Mouse (Mus musculus) liver, embryonic 14.5 days (tissue): ENCODE results near the gene Cops7b. TPM values are rescaled to one million over a fixed set of nuclear protein-coding genes. Genes with fewer than 3 reads are reported as not detected.

Experiments used
- ATAC-seq: fragments of 200-750 bp; cut with Nextera tagmentation; 2 replicates; pipeline ENCODE4 v1.8.0; 2017; ENCODE audit warnings: moderate number of reproducible peaks, mild to moderate bottlenecking, moderate library complexity; ENCODE audit not compliant: insufficient read depth
- DNase-seq, 3 experiments: peaks; one replicate each; pipeline ENCODE4 v3.0.0-alpha.2; 2012 to 2013; ENCODE audit warnings: low read depth in 3 of 3, low spot score in 3 of 3
- H3K27ac ChIP-seq: fragments of 300-500 bp; sonication (generic); 2 replicates; pipeline ENCODE4 v1.5.1; 2014; ENCODE audit warnings: moderate library complexity, mild to moderate bottlenecking, control low read depth, inconsistent platforms
- H3K27me3 ChIP-seq: fragments of 300-500 bp; sonication (generic); 2 replicates; pipeline ENCODE4 v1.6.1; 2014; ENCODE audit warnings: mild to moderate bottlenecking, low read length, moderate library complexity; ENCODE audit not compliant: control insufficient read depth, insufficient read depth
- H3K36me3 ChIP-seq: fragments of 300-500 bp; sonication (generic); replicated peaks from 2 replicates; pipeline ENCODE4 v1.6.1; 2014; ENCODE audit warnings: low read depth; ENCODE audit not compliant: control insufficient read depth, insufficient read depth
- H3K4me1 ChIP-seq, 2 experiments: fragments of 200-500 bp in 1 of 2; fragments of 300-500 bp in 1 of 2; sonication (generic) in 1 of 2; replicated peaks; 2 replicates each; pipeline ENCODE4 v1.6.1; 2012 to 2014; ENCODE audit warnings: antibody characterized with exemption in 1 of 2, inconsistent platforms in 1 of 2, low read length in 1 of 2; ENCODE audit not compliant: control insufficient read depth in 2 of 2, insufficient read depth in 2 of 2
- H3K4me2 ChIP-seq: fragments of 300-500 bp; sonication (generic); 2 replicates; pipeline ENCODE4 v1.6.1; 2014; ENCODE audit warnings: low read depth, mild to moderate bottlenecking, control low read depth, moderate library complexity
- H3K4me3 ChIP-seq, 2 experiments: fragments of 200-500 bp in 1 of 2; fragments of 300-500 bp in 1 of 2; sonication (generic) in 1 of 2; 2 replicates each; pipeline ENCODE4 v1.5.1; 2012 to 2014; ENCODE audit warnings: low read depth in 2 of 2, low read length in 2 of 2, mild to moderate bottlenecking in 2 of 2, control low read depth in 1 of 2, inconsistent platforms in 1 of 2, moderate library complexity in 1 of 2; ENCODE audit not compliant: insufficient read depth in 1 of 2
- H3K9ac ChIP-seq: fragments of 300-500 bp; sonication (generic); replicated peaks from 2 replicates; pipeline ENCODE4 v1.6.1; 2014; ENCODE audit warnings: mild to moderate bottlenecking, control low read depth, moderate library complexity
- H3K9me3 ChIP-seq: fragments of 300-500 bp; sonication (generic); 2 replicates; pipeline ENCODE4 v1.6.1; 2016; ENCODE audit warnings: low read length, mixed read lengths; ENCODE audit not compliant: control insufficient read depth
- CTCF ChIP-seq: IDR thresholded peaks from 2 replicates; pipeline ENCODE4 v1.5.1; 2016; ENCODE audit warnings: antibody characterized with exemption, low read depth, control low read depth
- EP300 ChIP-seq: IDR thresholded peaks from 2 replicates; pipeline ENCODE4 v1.6.1; 2016; ENCODE audit warnings: antibody characterized with exemption, low read depth
- WGBS: fragments of 180-500 bp; shearing (Covaris S2); extraction: QIAGEN DNeasy Blood & Tissue Kit; methylation state at CpG from one replicate; pipeline ENCODE4 v1.1.7; 2014; ENCODE audit not compliant: insufficient replicate concordance; 5-methylcytosine and 5-hydroxymethylcytosine counted together
- polyA plus RNA-seq, 2 experiments: library from polyadenylated mRNA; depleted of rRNA in 1 of 2; stranded (reverse) in 1 of 2; unstranded in 1 of 2; fragments of >200 nt; fragmentation: Nextera tagmentation in 1 of 2; extraction: Ambion mirVana in 1 of 2; gene quantifications; 2 replicates each; pipeline versions ENCODE4 v1.2.1 to v1.2.3; 2012 to 2014

Gene Cops7b
- polyA plus RNA-seq, 2 experiments: 11.4 to 16.3 TPM

- Histone ChIP-seq H3K4me1 (no peaks in the 10 kb centered on the region), H3K36me3 (peaks cover 13% of the 10 kb centered on the region), H3K27me3 (no peaks in the 10 kb centered on the region), H3K4me3 (no peak overlapping the region), H3K9ac (no peak overlapping the region), H3K9me3 (no peaks in the 10 kb centered on the region), H3K27ac (no peak overlapping the region), H3K4me2 (no peak overlapping the region)
- TF ChIP-seq EP300 (no peak), CTCF (no peak)
- no peak for ATAC-seq
- no peak for DNase-seq
- WGBS: 83% methylated on average over 7 of the region's 7 CpGs
Observed at GRCm38 (mm10) chr1:86594539-86594938, 11.8 kb downstream of the Cops7b start.

DNA sequence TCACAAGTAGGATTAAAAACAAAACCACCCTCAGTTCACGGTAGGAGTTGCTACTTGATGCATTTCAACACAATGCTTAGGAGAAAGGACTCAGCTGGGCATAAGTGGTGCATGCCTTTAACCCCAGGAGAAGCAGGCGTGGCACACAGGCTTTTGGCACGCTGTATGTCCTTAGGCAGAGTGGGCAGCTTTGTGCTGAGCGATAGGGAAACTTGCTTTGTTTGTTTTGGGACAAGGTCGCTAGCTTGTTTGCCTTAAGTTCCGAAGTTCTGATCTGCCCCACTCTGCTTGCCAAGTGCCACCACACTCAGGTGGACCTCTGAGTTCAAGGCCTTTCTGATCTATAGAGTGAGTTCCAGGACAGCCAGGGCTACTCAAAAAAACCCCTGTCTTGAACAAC is 12.6 kb downstream of the Cops7b start:
- Histone ChIP-seq H3K4me3 (no peak overlapping the region), H3K36me3 (peaks cover 13% of the 10 kb centered on the region), H3K27me3 (no peaks in the 10 kb centered on the region), H3K4me2 (no peak overlapping the region), H3K9me3 (no peaks in the 10 kb centered on the region), H3K27ac (no peak overlapping the region), H3K4me1 (no peaks in the 10 kb centered on the region), H3K9ac (no peak overlapping the region)
- DNase-seq (no peak), ATAC-seq (no peak)
- TF ChIP-seq CTCF (no peak), EP300 (no peak)
- WGBS: 78% methylated on average over 6 of the region's 6 CpGs

GRCm38 (mm10) chr1:86596512-86596911 is 13.8 kb downstream of the Cops7b start:
- WGBS: 86% methylated on average over 6 of the region's 6 CpGs
- Histone ChIP-seq H3K4me2 (no peak overlapping the region), H3K27me3 (no peaks in the 10 kb centered on the region), H3K4me3 (no peak overlapping the region), H3K9me3 (no peaks in the 10 kb centered on the region), H3K36me3 (peaks cover 18% of the 10 kb centered on the region), H3K4me1 (no peaks in the 10 kb centered on the region), H3K9ac (no peak overlapping the region), H3K27ac (no peak overlapping the region)
- TF ChIP-seq EP300 (no peak), CTCF (no peak)
- DNase-seq: no peak
- ATAC-seq: no peak

DNA sequence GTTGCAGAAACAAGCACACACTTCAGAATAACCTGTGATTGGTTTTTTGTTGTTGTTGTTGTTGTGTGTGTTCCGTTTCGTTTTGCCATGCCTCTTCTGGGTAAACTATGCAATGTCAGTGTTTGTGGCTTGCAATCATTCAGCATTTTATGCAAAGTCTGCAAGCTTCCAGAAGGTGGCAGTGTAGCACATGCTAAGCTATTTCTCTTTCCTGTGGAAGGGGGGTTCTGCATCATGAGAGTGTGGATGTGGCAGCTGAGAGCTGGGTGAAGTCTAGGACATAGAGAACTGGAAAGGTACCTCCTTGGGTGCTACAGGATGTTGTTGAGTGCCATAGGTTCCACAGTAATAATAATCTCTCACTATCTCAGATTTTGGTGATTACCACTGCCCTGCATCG is 15.8 kb downstream of the Cops7b start:
- ATAC-seq (no peak), DNase-seq (no peak)
- H3K27me3 ChIP-seq: no peaks in the 10 kb centered on the region
- no peak overlapping the region for H3K27ac ChIP-seq
- WGBS: 69% methylated on average over 3 of the region's 3 CpGs
- H3K9me3 ChIP-seq: no peaks in the 10 kb centered on the region
- TF ChIP-seq EP300 (no peak), CTCF (peak; percentile 62)
- no peaks in the 10 kb centered on the region for H3K4me1 ChIP-seq
- no peak overlapping the region for H3K4me3 ChIP-seq
- no peak overlapping the region for H3K9ac ChIP-seq
- no peak overlapping the region for H3K4me2 ChIP-seq
- H3K36me3 ChIP-seq: peaks cover 19% of the 10 kb centered on the region

DNA sequence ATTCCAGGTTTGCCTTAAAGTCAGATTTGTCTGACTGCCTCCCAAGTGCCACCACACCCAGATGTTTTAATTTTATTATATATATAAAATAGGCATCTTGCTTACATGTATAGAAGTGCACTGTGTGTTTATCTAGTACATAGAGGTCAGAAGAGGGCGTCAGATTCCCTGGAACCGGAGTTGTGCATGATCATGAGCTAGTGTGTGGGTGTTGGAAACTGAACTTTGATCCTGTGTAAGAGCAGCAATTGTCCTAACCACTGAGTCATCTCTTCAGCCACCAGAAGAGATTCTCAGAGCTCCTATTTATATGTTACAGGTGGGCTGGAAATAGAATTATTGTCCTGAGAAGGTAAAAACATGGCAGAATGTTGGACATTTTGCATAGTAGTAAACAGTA is 17.4 kb downstream of the Cops7b start:
- DNase-seq (no peak), ATAC-seq (no peak)
- Histone ChIP-seq H3K9me3 (no peaks in the 10 kb centered on the region), H3K27me3 (no peaks in the 10 kb centered on the region), H3K4me2 (no peak overlapping the region), H3K27ac (no peak overlapping the region), H3K4me1 (no peaks in the 10 kb centered on the region), H3K36me3 (peaks cover 24% of the 10 kb centered on the region), H3K9ac (no peak overlapping the region), H3K4me3 (no peak overlapping the region)
- whole genome bisulfite sequencing: 80% methylated on average over 2 of the region's 2 CpGs
- TF ChIP-seq EP300: no peak
- no peak for TF ChIP-seq CTCF

- no peak for DNase-seq
- Histone ChIP-seq H3K27me3 (no peaks in the 10 kb centered on the region), H3K9ac (no peak overlapping the region), H3K36me3 (no peaks in the 10 kb centered on the region; the same call in 1 of the 2 replicates), H3K27ac (no peak overlapping the region), H3K9me3 (no peaks in the 10 kb centered on the region), H3K4me3 (no peak overlapping the region), H3K4me2 (no peak overlapping the region), H3K4me1 (no peaks in the 10 kb centered on the region)
- TF ChIP-seq EP300: no peak; the same call in 1 of the 2 replicates
- no peak for TF ChIP-seq CTCF
- WGBS: 47% methylated on average over 1 of the region's 1 CpGs
- ATAC-seq: peak; percentile 53
Observed at GRCm38 (mm10) chr1:86610954-86611353, 28.2 kb downstream of the Cops7b start.
